Mouse (Mus musculus) lung, postnatal 0 days (tissue): ENCODE data around the gene Galk1.

ENCODE experiments used
- CTCF ChIP-seq: IDR thresholded peaks from 2 replicates; pipeline ENCODE4 v1.5.1; 2016; ENCODE audit warnings: antibody characterized with exemption, mild to moderate bottlenecking
- EP300 ChIP-seq: IDR thresholded peaks from 2 replicates; pipeline ENCODE4 v1.6.1; 2016; ENCODE audit warnings: antibody characterized with exemption, mild to moderate bottlenecking, control low read depth

- TF ChIP-seq CTCF (no peak), EP300 (no peak)
Observed at GRCm38 (mm10) chr11:116036671-116037070, 24.2 kb upstream of the Galk1 start.
